Mouse (Mus musculus) embryonic stem cell, embryonic (primary cell): ENCODE results near the gene Fuca1.

Experiments
- CTCF ChIA-PET, 4 experiments: fragments of 300-600 bp in 2 of 4; fragments of 350-600 bp in 2 of 4; sonication (Branson Sonifier 250); formaldehyde crosslinking; loops; one replicate each; lab custom pipeline; 2022; ENCODE audit warnings: inconsistent platforms in 2 of 4; lab: Charles Lee
- POLR2A ChIA-PET, 4 experiments: fragments of 300-600 bp in 2 of 4; fragments of 350-600 bp in 2 of 4; sonication (Branson Sonifier 250); formaldehyde crosslinking; loops; one replicate each; lab custom pipeline; 2022; ENCODE audit warnings: antibody characterized with exemption in 4 of 4, inconsistent platforms in 1 of 4; lab: Charles Lee

Gene Fuca1

GRCm38 (mm10) chr4:135883401-135883851, 37.1 kb upstream of the Fuca1 start:
- ChIA-PET CTCF (interaction anchor here in 2 of 4 experiments (0.7 to 2.7 kb wide), 5 partner anchors 10 to 75 kb away, joined by 3 to 11 read pairs (median 3); partner anchors contain the start of gene Fuca1 (in 1 of the 2)), POLR2A (interaction anchor here in 3 of 4 experiments (0.5 to 4.3 kb wide), 16 partner anchors 8 to 1847 kb away, joined by 3 to 31 read pairs (median 4); partner anchors contain the start of genes Pnrc2 (in 2 of the 3), Gale (in 1 of the 3) and Srsf10 (in 1 of the 3))

GRCm38 (mm10) chr4:135883881-135884516, 36.5 kb upstream of the Fuca1 start:
- ChIA-PET POLR2A (interaction anchor here in 3 of 4 experiments (0.8 to 4.3 kb wide), 18 partner anchors 8 to 165 kb away, joined by 3 to 31 read pairs (median 4); partner anchors contain the start of genes Pnrc2 (in 2 of the 3), Fuca1 (in 1 of the 3), Gale (in 1 of the 3) and Srsf10 (in 1 of the 3)), CTCF (interaction anchor here in 3 of 4 experiments (0.6 to 2.7 kb wide), 9 partner anchors 8 to 116 kb away, joined by 3 to 11 read pairs (median 4); partner anchors contain the start of gene Fuca1 (in 1 of the 3))

GRCm38 (mm10) chr4:135884531-135884930, 36.0 kb upstream of the Fuca1 start:
- CTCF ChIA-PET: interaction anchor here in 3 of 4 experiments (0.6 to 2.7 kb wide), 8 partner anchors 8 to 116 kb away, joined by 3 to 11 read pairs (median 4); partner anchors contain the start of gene Fuca1 (in 1 of the 3)

GRCm38 (mm10) chr4:135885676-135886075, 34.9 kb upstream of the Fuca1 start:
- ChIA-PET CTCF (interaction anchor here in 2 of 4 experiments (0.7 to 2.0 kb wide), 6 partner anchors 13 to 168 kb away, joined by 3 to 7 read pairs (median 4); partner anchors contain the start of genes Fuca1 (in 2 of the 2) and Rpl11 (in 1 of the 2)), POLR2A (interaction anchor here in 2 of 4 experiments (0.7 to 4.3 kb wide), 11 partner anchors 10 to 168 kb away, joined by 3 to 31 read pairs (median 5); partner anchors contain the start of genes Fuca1 (in 2 of the 2), Pnrc2 (in 2 of the 2), Rpl11 (in 1 of the 2) and Srsf10 (in 1 of the 2))

More at GRCm38 (mm10) chr4:135884531-135884930, 36.0 kb upstream of the Fuca1 start:
- POLR2A ChIA-PET: interaction anchor here in 3 of 4 experiments (0.6 to 4.3 kb wide), 17 partner anchors 9 to 164 kb away, joined by 3 to 31 read pairs (median 4); partner anchors contain the start of genes Fuca1 (in 2 of the 3), Pnrc2 (in 2 of the 3), Gale (in 1 of the 3) and Srsf10 (in 1 of the 3)

GRCm38 (mm10) chr4:135886184-135886583, 34.4 kb upstream of the Fuca1 start:
- ChIA-PET CTCF (interaction anchor here in 3 of 4 experiments (0.6 to 2.0 kb wide), 8 partner anchors 34 to 177 kb away, joined by 3 to 7 read pairs (median 3); partner anchors contain the start of genes Fuca1 (in 2 of the 3) and Rpl11 (in 1 of the 3)), POLR2A (interaction anchor here in 3 of 4 experiments (0.7 to 4.3 kb wide), 8 partner anchors 11 to 448 kb away, joined by 3 to 31 read pairs (median 4); partner anchors contain the start of genes Pnrc2 (in 2 of the 3), Fuca1 (in 1 of the 3) and Rpl11 (in 1 of the 3))

GRCm38 (mm10) chr4:135888448-135889057, 32.0 kb upstream of the Fuca1 start:
- ChIA-PET POLR2A (interaction anchor here in 3 of 4 experiments (0.6 to 3.7 kb wide), 36 partner anchors 9 to 563 kb away, joined by 3 to 27 read pairs (median 4); partner anchors contain the start of genes Fuca1 (in 2 of the 3), Srsf10 (in 2 of the 3), Hmgcl (in 1 of the 3) and Pithd1 (in 1 of the 3)), CTCF (interaction anchor here (0.6 to 3.1 kb wide), 28 partner anchors 10 to 670 kb away, joined by 3 to 44 read pairs (median 4); partner anchors contain the start of gene Fuca1 (in 3 of the 4))

GRCm38 (mm10) chr4:135889146-135889883, 31.2 kb upstream of the Fuca1 start:
- POLR2A ChIA-PET: interaction anchor here (0.6 to 3.7 kb wide), 30 partner anchors 9 to 562 kb away, joined by 3 to 27 read pairs (median 4); partner anchors contain the start of genes Pithd1 (in 2 of the 4), Srsf10 (in 2 of the 4), Fuca1 (in 1 of the 4) and Hmgcl (in 1 of the 4)
- CTCF ChIA-PET: interaction anchor here (0.6 to 3.1 kb wide), 56 partner anchors 9 to 1061 kb away, joined by 3 to 44 read pairs (median 4); partner anchors contain the start of genes Fuca1 (in 3 of the 4), Gale (in 2 of the 4), E2f2 (in 1 of the 4) and Pnrc2 (in 1 of the 4)

- ChIA-PET POLR2A (interaction anchor here (0.6 to 3.7 kb wide), 16 partner anchors 8 to 163 kb away, joined by 3 to 27 read pairs (median 5); partner anchors contain the start of genes Srsf10 (in 2 of the 4), Fuca1 (in 1 of the 4), Hmgcl (in 1 of the 4) and Pithd1 (in 1 of the 4)), CTCF (interaction anchor here (0.6 to 3.1 kb wide), 47 partner anchors 9 to 1061 kb away, joined by 3 to 44 read pairs (median 4); partner anchors contain the start of genes Fuca1 (in 3 of the 4), Gale (in 2 of the 4), E2f2 (in 1 of the 4) and Pnrc2 (in 1 of the 4))
Measured at GRCm38 (mm10) chr4:135889884-135890283, 30.7 kb upstream of the Fuca1 start.

- ChIA-PET POLR2A (no interaction called here), CTCF (interaction anchor here in 1 of 4 experiments (4.5 kb wide), 1 partner anchor 29 kb away, joined by 30 read pairs; the partner anchor contains the start of gene Fuca1)
Measured at GRCm38 (mm10) chr4:135891539-135891938, 29.0 kb upstream of the Fuca1 start.

- POLR2A ChIA-PET: interaction anchor here (0.6 to 7.9 kb wide), 9 partner anchors 12 to 70 kb away, joined by 3 to 35 read pairs (median 3); partner anchors contain the start of gene Fuca1 (in 2 of the 4)
- CTCF ChIA-PET: interaction anchor here in 3 of 4 experiments (0.6 to 4.5 kb wide), 11 partner anchors 9 to 636 kb away, joined by 3 to 30 read pairs (median 3); partner anchors contain the start of genes Fuca1 (in 1 of the 3) and Rpl11 (in 1 of the 3)
Measured at GRCm38 (mm10) chr4:135892884-135893283, 27.7 kb upstream of the Fuca1 start.

GRCm38 (mm10) chr4:135895071-135895571, 25.4 kb upstream of the Fuca1 start, which contains the start of gene Cnr2:
Gene Cnr2 (plus strand): TSS chr4:135895394.
- CTCF ChIA-PET: interaction anchor here in 1 of 4 experiments (4.5 kb wide), 1 partner anchor 26 kb away, joined by 30 read pairs; the partner anchor contains the start of gene Fuca1
- POLR2A ChIA-PET: interaction anchor here in 3 of 4 experiments (0.6 to 7.9 kb wide), 18 partner anchors 8 to 93 kb away, joined by 3 to 35 read pairs (median 3); partner anchors contain the start of genes Fuca1 (in 2 of the 3), Pithd1 (in 1 of the 3) and Pnrc2 (in 1 of the 3)

- ChIA-PET POLR2A (interaction anchor here (0.6 to 7.9 kb wide), 9 partner anchors 12 to 245 kb away, joined by 3 to 35 read pairs (median 9); partner anchors contain the start of gene Fuca1 (in 1 of the 4)), CTCF (interaction anchor here in 2 of 4 experiments (1.0 to 4.5 kb wide), 3 partner anchors 12 to 211 kb away, joined by 3 to 30 read pairs (median 3); partner anchors contain the start of gene Fuca1 (in 1 of the 2))
Measured at GRCm38 (mm10) chr4:135896157-135896556, 24.4 kb upstream of the Fuca1 start.

- ChIA-PET CTCF (interaction anchor here (0.5 to 3.9 kb wide), 21 partner anchors 9 to 545 kb away, joined by 3 to 32 read pairs (median 4); partner anchors contain the start of genes Fuca1 (in 3 of the 4), Gale (in 1 of the 4) and Hmgcl (in 1 of the 4)), POLR2A (interaction anchor here (0.6 to 7.9 kb wide), 57 partner anchors 9 to 900 kb away, joined by 3 to 40 read pairs (median 4); partner anchors contain the start of genes Fuca1 (in 3 of the 4), Hmgcl (in 2 of the 4), Srsf10 (in 2 of the 4) and Pithd1 (in 1 of the 4))
Measured at GRCm38 (mm10) chr4:135898380-135899049, 22.0 kb upstream of the Fuca1 start.

- POLR2A ChIA-PET: interaction anchor here in 3 of 4 experiments (0.6 to 7.9 kb wide), 42 partner anchors 9 to 603 kb away, joined by 3 to 40 read pairs (median 6); partner anchors contain the start of genes Fuca1 (in 3 of the 3), Hmgcl (in 2 of the 3), Srsf10 (in 2 of the 3) and Pithd1 (in 1 of the 3)
- CTCF ChIA-PET: interaction anchor here in 3 of 4 experiments (0.6 to 3.9 kb wide), 13 partner anchors 9 to 207 kb away, joined by 3 to 32 read pairs (median 5); partner anchors contain the start of genes Fuca1 (in 3 of the 3) and Hmgcl (in 1 of the 3)
Measured at GRCm38 (mm10) chr4:135899050-135899448, 21.5 kb upstream of the Fuca1 start.
